Mouse (Mus musculus): ENCODE measurements around the gene Spry2.

Gene Spry2

GRCm38 (mm10) chr14:105892941-105893622 is 3.5 kb downstream of the Spry2 start:
- DNase-seq (ENCODE audit: low read depth, low spot score): no peak

DNA sequence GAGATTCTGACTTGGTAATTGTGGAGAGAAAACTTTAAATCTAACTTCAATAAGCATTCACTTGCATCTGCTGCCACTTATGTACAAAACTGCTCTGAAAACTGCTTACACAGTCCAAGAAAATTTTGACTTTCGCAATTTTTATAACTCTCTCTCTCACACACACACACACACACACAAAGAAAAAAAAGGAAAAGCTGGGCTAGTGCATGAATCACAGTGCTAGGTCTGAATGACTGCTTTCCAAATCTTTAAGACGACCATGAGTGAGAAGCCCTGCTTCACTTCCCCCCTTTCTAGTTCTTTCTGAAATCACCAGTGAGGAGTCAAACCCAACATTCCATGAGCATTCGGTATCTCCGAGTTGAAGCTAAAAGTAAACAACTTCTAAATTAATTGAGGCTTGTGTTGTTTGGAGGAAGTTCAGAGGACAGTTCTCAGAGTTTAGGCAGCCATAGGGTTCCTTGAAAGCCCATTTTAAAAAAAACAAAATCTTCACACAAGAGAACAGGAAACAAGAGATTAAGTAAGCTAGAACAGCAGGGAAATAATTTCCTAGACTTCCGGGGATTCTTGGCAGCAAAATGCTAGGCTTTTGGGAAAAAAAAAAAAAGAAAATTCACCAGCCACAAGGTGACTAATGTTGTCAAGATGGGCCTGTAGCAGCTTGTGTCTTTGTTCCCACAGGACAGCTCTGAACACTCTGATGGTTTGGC is 5.9 kb downstream of the Spry2 start:
- no peak for DNase-seq (ENCODE audit: low read depth, low spot score)

DNA sequence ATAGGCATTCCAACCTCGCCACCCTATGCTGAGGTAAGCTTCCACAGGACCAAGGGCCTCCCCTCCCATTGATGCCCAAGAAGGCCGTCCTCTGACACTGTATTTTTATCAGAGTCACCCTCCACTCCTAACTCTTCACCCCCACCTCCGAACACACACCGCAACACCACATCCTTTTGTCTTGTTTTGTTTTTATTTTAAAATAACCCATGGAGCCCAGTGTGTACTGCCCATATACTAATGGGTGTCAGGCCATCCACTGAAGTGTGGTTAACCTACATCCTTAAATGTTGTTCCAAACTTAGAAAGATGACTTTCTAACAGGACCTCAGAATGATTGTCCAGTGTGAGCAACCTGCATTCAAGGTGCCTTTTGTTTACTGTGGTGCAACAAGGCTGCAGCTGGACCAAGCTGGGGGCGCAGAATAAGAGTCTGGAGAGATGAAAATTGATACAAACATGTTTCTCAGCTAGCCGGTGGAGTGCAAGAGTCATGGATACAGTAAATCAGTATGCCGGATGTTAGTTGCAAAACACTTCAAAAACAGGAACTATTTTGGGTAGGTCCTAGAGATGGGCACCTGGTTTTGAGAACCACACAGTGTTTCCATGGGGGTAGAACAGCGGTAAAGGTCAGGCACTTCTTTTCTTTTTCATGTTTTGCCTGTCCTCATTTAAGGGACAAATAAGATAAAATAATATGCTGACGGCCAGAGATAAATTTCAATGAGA is 9.8 kb downstream of the Spry2 start:
- no peak for DNase-seq (ENCODE audit: low read depth, low spot score)

GRCm38 (mm10) chr14:105885249-105885648 is 11.4 kb downstream of the Spry2 start:
- DNase-seq (ENCODE audit: low read depth, low spot score): no peak

- DNase-seq (ENCODE audit: low read depth, low spot score): no peak
These were observed 13.4 kb downstream of the Spry2 start for GRCm38 (mm10) chr14:105883215-105883614.

GRCm38 (mm10) chr14:105878359-105878758 is 18.3 kb downstream of the Spry2 start:
- DNase-seq (ENCODE audit: low read depth, low spot score): no peak

- no peak for DNase-seq (ENCODE audit: low read depth, low spot score)
These were observed 20.2 kb downstream of the Spry2 start for GRCm38 (mm10) chr14:105876375-105876774.

DNA sequence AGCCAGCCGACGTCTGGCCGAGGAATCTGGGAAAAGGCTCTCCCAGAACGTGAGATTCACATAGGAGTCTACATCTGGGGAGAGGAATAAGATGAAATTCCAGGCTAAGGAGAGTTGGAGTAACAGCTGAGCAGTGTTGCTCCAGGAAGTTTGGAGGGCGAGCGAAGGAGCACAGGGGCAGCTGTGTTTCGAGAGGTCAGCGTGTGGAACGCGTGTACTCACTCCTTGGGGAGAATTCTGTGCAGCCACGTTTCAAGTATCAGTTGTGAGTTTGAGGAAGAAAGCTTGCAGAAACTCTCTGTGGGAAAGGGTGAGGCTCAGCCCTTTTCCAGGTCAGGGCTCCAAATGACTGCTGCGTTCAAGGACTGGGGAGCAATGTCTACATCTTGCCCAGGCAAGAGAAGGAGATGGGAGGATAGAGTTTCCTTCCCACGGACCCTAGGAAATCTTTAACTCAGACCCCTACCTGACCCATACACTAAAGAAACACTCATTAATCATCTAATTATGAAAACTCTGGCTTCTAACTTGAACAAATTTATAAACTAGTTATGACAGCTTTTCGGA is 26.2 kb downstream of the Spry2 start:
- no peak for DNase-seq (ENCODE audit: low read depth, low spot score)

DNA sequence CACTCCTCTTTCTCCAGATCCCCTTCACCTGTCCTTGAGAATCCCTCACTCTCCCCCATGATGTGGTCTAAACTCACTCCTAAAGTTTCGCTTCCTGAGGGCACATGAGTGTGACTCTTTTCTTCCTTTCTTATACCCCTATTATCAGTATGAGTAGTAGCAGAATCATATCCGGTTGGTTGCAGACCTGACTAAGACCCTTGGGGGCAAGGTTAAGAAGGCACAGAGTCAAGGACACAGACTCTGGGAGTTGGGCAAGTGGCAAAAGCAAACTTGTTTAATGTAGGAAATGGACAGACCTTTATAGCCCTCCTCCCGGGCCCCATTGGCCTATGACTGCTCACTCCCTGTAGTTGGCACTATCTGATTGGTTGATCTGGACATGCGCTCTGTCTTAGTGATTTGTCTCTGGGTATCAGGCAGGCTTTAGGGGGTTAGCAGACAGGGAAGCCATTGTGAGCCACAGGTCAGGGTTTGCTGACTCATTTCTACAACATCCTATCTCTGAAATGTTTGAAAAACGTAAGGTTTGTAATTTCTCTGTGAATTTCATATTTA is 31.2 kb downstream of the Spry2 start:
- DNase-seq (ENCODE audit: low read depth, low spot score): no peak

- DNase-seq (ENCODE audit: low read depth, low spot score): no peak
These were observed 34.4 kb downstream of the Spry2 start for GRCm38 (mm10) chr14:105862199-105862598.

DNA sequence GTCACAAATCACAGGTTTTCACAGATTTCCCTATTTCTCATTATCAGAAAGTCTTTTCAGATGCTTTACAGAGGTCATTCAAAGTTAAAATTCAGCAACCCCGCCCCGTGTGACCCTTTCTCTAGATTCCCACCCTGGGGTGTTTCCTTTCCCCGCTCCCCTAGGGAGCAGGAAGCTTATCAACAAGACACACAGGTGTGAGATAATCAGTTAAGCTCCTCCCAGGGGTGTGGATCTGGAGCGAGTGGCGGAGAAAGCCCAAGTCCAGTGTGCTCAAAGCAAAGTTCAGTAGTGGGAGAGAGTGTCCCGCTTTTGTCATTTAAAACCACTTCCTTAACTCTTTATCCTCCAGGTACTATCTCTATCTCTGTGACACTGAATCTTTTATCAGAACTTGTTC is 35.7 kb downstream of the Spry2 start:
- no peak for DNase-seq (ENCODE audit: low read depth, low spot score)

GRCm38 (mm10) chr14:105860276-105860675 is 36.3 kb downstream of the Spry2 start:
- no peak for DNase-seq (ENCODE audit: low read depth, low spot score)

DNA sequence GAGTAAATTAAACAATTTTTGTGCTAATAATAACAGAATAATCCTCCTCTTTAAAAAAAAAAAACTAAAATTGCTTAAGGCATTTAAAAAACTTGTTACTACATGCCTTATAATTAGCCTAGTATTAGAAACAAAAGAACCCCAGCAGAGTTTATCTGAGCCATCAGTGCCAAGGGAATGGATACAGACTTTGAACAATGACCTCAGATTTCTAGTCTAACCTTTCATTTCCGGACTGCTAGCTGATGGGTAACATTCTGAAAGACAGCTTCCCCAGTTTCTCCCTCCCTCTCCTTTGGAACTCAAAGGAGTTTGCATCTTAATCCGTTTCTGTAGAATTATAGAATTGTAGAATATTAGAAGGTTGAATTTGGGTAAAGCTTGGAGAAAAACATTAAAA is 36.7 kb downstream of the Spry2 start:
- no peak for DNase-seq (ENCODE audit: low read depth, low spot score)

DNA sequence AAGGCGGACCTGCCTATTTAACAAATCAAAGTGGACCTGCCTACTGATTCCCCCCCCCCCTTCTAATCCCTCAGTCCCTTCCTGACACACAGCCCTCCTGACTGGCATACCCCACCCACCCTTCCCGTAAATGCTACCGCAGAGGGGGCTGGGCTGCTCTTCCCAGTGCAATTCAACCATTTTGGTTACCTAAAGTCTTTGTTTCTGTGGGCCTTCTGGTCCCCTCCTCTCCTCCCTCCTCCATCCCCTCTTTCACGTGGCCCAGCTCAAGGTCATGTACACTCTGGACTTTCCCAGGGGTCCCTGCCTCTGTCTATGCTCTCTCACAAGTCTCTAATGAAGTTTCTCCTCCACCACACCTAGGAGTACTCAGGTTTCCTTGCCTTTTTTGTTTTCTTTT is 37.3 kb downstream of the Spry2 start:
- no peak for DNase-seq (ENCODE audit: low read depth, low spot score)

- no peak for DNase-seq (ENCODE audit: low read depth, low spot score)
These were observed 37.7 kb downstream of the Spry2 start for GRCm38 (mm10) chr14:105858935-105859334.

GRCm38 (mm10) chr14:105851359-105852067 is 45.1 kb downstream of the Spry2 start:
- peak; percentile 22 for DNase-seq (ENCODE audit: low read depth, low spot score)

All from brain, embryonic 18.5 days (tissue).